Mouse (Mus musculus): ENCODE data around the gene Gan. TPM values are rescaled to one million over a fixed set of nuclear protein-coding genes. Genes with fewer than 3 reads are reported as not detected.
A peak's percentile ranks its signal among the peaks of the same experiment; 100 is the strongest.

Gene Gan
- polyA plus RNA-seq (2012; rRNA removed), result 8.0 and 10.5 TPM in 2 replicates

- DNase-seq (ENCODE audit: low read depth), result peak; percentile 17
- no peak for TF ChIP-seq POLR2A (IDR thresholded peaks at IDR 0.05; ENCODE audit: borderline replicate concordance, extremely low read depth, insufficient read depth, insufficient read length, poor library complexity, severe bottlenecking)
- no peak for TF ChIP-seq CTCF (IDR thresholded peaks at IDR 0.05; ENCODE audit: borderline replicate concordance, extremely low read depth, insufficient read depth, insufficient read length)
Observed at GRCm38 (mm10) chr8:117158135-117158761, at the start of gene Gan. Gene Gan (plus strand): TSS chr8:117158135.

GRCm38 (mm10) chr8:117109018-117109711 lies 48.8 kb upstream of the Gan start:
- no peak for TF ChIP-seq POLR2A (IDR thresholded peaks at IDR 0.05; ENCODE audit: borderline replicate concordance, extremely low read depth, insufficient read depth, insufficient read length, poor library complexity, severe bottlenecking)
- TF ChIP-seq CTCF (IDR thresholded peaks at IDR 0.05; ENCODE audit: borderline replicate concordance, extremely low read depth, insufficient read depth, insufficient read length), result peak; percentile 31; the same call in 1 of the 2 replicates
- no peak for DNase-seq (ENCODE audit: low read depth)

- peak; percentile 40 for DNase-seq (ENCODE audit: low read depth)
- TF ChIP-seq POLR2A (IDR thresholded peaks at IDR 0.05; ENCODE audit: borderline replicate concordance, extremely low read depth, insufficient read depth, insufficient read length, poor library complexity, severe bottlenecking) (no peak), CTCF (IDR thresholded peaks at IDR 0.05; ENCODE audit: borderline replicate concordance, extremely low read depth, insufficient read depth, insufficient read length) (peak; percentile 23; the same call in 1 of the 2 replicates)
Observed at GRCm38 (mm10) chr8:117109801-117110390, 48.0 kb upstream of the Gan start.

- DNase-seq (ENCODE audit: low read depth), result no peak
- no peak for TF ChIP-seq CTCF (IDR thresholded peaks at IDR 0.05; ENCODE audit: borderline replicate concordance, extremely low read depth, insufficient read depth, insufficient read length)
- no peak for TF ChIP-seq POLR2A (IDR thresholded peaks at IDR 0.05; ENCODE audit: borderline replicate concordance, extremely low read depth, insufficient read depth, insufficient read length, poor library complexity, severe bottlenecking)
Observed at GRCm38 (mm10) chr8:117111641-117112040, 46.3 kb upstream of the Gan start.

GRCm38 (mm10) chr8:117112261-117112660 lies 45.7 kb upstream of the Gan start:
- TF ChIP-seq POLR2A (IDR thresholded peaks at IDR 0.05; ENCODE audit: borderline replicate concordance, extremely low read depth, insufficient read depth, insufficient read length, poor library complexity, severe bottlenecking), result no peak
- no peak for TF ChIP-seq CTCF (IDR thresholded peaks at IDR 0.05; ENCODE audit: borderline replicate concordance, extremely low read depth, insufficient read depth, insufficient read length)
- no peak for DNase-seq (ENCODE audit: low read depth)

GRCm38 (mm10) chr8:117115094-117115493 lies 42.8 kb upstream of the Gan start:
- DNase-seq (ENCODE audit: low read depth), result peak; percentile 51
- TF ChIP-seq POLR2A (IDR thresholded peaks at IDR 0.05; ENCODE audit: borderline replicate concordance, extremely low read depth, insufficient read depth, insufficient read length, poor library complexity, severe bottlenecking) (no peak), CTCF (IDR thresholded peaks at IDR 0.05; ENCODE audit: borderline replicate concordance, extremely low read depth, insufficient read depth, insufficient read length) (no peak)

- DNase-seq (ENCODE audit: low read depth), result peak; percentile 7
- TF ChIP-seq CTCF (IDR thresholded peaks at IDR 0.05; ENCODE audit: borderline replicate concordance, extremely low read depth, insufficient read depth, insufficient read length) (no peak), POLR2A (IDR thresholded peaks at IDR 0.05; ENCODE audit: borderline replicate concordance, extremely low read depth, insufficient read depth, insufficient read length, poor library complexity, severe bottlenecking) (no peak)
Observed at GRCm38 (mm10) chr8:117115676-117116446, 42.1 kb upstream of the Gan start.

GRCm38 (mm10) chr8:117116534-117116933 lies 41.4 kb upstream of the Gan start:
- no peak for DNase-seq (ENCODE audit: low read depth)
- TF ChIP-seq POLR2A (IDR thresholded peaks at IDR 0.05; ENCODE audit: borderline replicate concordance, extremely low read depth, insufficient read depth, insufficient read length, poor library complexity, severe bottlenecking), result no peak
- no peak for TF ChIP-seq CTCF (IDR thresholded peaks at IDR 0.05; ENCODE audit: borderline replicate concordance, extremely low read depth, insufficient read depth, insufficient read length)

- DNase-seq (ENCODE audit: low read depth), result no peak
- no peak for TF ChIP-seq POLR2A (IDR thresholded peaks at IDR 0.05; ENCODE audit: borderline replicate concordance, extremely low read depth, insufficient read depth, insufficient read length, poor library complexity, severe bottlenecking)
- no peak for TF ChIP-seq CTCF (IDR thresholded peaks at IDR 0.05; ENCODE audit: borderline replicate concordance, extremely low read depth, insufficient read depth, insufficient read length)
Observed at GRCm38 (mm10) chr8:117118409-117118808, 39.5 kb upstream of the Gan start.

- no peak for TF ChIP-seq CTCF (IDR thresholded peaks at IDR 0.05; ENCODE audit: borderline replicate concordance, extremely low read depth, insufficient read depth, insufficient read length)
- TF ChIP-seq POLR2A (IDR thresholded peaks at IDR 0.05; ENCODE audit: borderline replicate concordance, extremely low read depth, insufficient read depth, insufficient read length, poor library complexity, severe bottlenecking), result no peak
- no peak for DNase-seq (ENCODE audit: low read depth)
Observed at GRCm38 (mm10) chr8:117121277-117121676, 36.7 kb upstream of the Gan start.

All from brain, embryonic 14.5 days (tissue).